Mouse (Mus musculus) heart, postnatal 4 days (tissue): ENCODE results near the gene Gm20518. TPM values are rescaled to one million over a fixed set of nuclear protein-coding genes. Genes with fewer than 3 reads are reported as not detected.

Experiments
- DNase-seq: peaks from one replicate; pipeline ENCODE4 v3.0.0; 2021
- total RNA-seq, 2 experiments: library from RNA; stranded (reverse); gene quantifications; 2 replicates each; pipeline ENCODE4 v1.2.3; 2021

The Gm20518 gene
- total RNA-seq: not detected

DNA sequence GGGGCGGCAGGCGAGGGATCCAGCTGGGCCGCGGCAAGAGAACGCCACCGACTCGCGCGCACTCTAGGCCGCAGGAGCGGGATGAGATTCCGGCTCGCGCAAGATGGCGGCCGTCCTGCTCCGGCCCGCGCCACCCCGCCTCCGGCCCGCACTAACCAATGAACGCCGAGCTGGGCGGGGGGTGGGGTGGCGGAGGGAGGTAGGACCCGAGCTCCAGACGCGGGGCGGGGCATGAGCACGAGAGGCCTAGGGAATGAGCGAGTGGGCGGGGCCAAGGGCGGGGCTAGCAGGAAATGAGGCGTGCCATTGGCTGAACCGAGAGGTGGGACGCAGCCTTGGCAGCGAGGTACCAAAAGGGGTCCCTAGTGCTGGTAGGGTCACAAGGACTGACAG, at the start of gene Gm20518:
Gm20518 (minus strand) TSS at position 105 of the 393 bp plus-strand sequence.
- DNase-seq: peak; percentile 100

DNA sequence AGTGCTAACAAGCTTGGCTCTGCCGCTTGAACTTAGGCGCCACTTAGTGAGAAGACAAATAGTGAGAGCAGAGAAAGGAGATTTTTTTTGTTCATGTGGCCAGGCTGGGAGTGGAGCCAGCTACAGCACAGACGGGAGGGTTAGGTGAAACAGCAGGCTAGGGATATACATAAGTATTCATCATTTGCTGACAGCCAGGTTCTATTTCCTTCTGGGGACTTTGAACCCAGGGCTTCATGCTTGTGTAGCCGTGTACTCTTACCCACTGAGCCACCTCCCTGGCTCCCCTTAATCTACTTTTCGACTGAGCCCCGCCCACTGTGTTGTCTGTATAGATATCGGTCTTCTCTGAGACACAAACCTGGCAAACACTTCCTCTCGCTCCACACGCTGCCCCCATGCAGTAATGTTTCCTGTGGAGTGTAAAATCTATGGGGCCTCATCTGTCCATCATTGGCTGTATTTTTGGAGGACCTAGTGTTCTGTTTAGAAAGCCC, 47.8 kb upstream of the Gm20518 start:
- no peak for DNase-seq

DNA sequence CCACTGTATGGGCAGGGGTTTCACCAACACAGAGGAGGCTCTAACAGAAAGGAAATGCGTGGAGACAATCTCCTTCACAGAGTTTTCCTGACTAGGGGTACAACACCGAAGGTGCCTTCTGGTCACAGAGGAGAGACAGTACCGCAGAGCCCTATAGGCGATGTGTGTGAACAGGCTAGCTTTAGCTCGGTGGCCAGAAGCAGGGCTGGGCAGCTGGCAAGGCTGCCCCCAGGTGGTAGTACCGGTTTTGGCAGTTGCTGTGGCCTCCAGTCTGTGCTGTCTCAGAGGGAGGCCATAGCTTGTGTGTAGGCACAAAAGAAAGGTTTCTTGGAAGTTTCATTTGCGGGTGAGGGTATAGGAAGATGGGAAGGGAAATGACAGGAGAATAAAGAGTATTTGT, 47.4 kb upstream of the Gm20518 start:
- peak; percentile 72 for DNase-seq

DNA sequence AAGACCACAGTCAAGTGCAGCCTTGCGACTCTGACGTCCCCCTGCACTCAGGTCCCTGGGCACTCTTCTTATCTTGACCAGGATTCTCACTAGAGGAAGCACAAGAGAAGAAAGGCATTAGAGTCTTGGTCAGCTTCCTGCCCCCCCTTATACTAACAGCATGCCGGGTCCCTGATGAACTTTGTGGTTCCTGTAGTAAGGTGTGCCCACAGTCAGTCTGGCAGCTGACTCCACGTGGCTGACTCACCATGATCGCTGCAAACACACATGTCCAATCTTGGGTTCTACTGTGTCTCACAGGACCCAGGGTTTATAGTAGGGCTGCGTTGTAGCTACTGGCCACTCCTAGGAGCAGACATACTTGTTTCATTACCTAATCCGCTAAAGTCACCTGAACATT, 46.7 kb upstream of the Gm20518 start:
- no peak for DNase-seq

DNA sequence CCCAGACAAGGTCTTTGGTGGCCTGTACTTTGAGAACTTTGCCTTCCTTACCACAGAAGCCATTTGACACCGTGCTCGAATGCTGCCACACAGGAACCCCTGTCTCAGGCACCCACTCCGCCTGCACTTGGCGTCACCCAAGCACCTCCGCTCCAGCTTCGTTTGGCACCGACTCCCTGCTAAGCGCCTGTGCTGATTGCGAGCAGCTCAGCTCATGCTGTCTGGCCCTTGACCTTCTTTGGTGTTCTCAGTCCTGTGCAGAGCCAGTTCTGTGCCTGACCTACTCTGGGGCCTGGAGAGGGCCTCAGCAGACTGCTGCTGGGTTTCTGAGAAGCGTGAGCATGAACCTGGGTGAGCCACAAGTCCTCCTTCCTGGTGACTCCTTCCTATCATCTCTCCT, 45.3 kb upstream of the Gm20518 start:
- no peak for DNase-seq

DNA sequence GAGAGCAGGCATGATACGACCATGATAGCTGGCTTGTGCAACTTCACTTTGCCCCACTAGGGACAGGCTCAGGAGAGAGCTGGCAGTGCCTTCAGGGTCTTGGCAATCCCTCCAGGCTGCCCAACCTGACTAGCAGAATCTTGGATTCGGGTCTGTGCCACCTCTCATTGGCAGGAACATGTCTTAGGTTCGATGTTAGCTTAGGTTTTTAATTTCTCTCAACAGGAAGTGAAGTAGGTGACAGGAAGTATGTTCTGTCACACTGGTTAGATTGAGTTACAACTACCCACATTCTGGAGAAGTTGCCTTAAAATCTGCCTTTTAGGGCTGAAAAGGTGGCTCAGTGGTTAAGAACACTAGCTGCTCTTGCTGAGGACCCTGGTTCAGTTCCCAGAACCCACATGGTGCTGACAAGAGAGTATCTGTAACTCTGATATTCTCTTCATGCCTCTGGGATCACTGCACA, 43.0 kb upstream of the Gm20518 start:
- DNase-seq: no peak

DNA sequence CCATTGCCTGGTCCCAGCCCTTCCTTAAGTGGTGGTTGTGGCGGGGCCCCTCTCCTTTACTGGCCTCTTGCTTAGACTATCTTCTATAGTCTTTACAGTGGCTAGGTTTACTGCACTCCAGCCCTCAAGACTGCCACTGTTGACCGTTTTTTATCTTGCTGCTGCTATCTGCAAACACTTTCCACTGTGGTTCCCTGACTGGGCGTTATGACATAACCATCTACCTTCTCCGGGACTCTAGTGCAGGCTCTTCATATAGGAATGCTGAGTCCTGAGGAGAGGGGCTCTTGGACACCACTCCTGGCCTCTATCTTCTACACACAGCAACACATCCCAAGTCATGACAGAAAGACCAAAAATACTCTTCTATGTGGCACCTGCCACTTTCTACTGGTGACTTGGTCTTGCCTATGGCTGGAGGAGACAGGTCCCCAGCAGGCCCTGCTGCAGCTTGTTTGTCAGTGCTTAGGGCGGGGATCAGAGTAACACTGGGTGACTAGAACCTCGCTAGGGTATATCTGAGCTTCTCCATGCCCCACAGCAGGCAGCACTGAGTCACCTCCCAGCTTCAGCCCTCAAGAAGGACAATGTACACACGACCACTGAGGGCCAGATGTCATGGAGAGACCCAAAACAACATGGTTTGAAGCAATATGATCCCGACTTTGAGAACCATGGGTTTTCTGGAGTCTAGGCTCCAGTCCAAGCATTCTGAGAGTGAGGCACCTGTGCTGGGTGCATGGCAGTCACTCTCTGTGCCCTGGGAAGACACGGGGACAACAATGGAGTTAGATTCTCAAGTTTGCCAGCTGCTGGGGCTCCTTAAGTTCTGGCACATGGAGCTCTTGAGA, 42.3 kb upstream of the Gm20518 start:
- DNase-seq: no peak

DNA sequence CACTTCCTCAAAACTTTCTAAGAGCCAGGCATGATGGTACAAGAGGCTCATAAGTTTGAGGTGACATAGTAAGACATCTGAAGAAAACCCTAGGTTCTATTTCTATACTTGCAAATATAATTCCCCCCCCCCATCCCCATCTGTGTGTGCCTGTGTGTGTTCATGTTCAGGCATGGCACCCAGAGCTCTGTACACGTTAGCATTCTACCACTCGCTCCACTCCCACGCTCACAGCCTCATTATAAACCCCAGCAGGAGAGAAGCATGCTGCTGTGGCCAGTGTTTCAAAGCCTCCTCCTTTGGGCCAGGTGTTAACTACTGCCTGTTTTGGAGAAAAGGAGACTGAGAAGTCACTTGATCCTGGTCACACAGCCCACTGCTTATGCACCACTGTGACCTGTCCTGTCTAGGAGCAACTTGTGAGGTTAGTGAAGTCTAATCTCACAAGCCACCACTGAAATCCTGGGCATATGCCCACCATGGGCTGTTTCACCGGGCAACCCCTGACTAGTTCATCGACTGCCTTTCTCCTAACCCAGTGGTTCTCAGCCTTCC, 40.5 kb upstream of the Gm20518 start:
- no peak for DNase-seq

DNA sequence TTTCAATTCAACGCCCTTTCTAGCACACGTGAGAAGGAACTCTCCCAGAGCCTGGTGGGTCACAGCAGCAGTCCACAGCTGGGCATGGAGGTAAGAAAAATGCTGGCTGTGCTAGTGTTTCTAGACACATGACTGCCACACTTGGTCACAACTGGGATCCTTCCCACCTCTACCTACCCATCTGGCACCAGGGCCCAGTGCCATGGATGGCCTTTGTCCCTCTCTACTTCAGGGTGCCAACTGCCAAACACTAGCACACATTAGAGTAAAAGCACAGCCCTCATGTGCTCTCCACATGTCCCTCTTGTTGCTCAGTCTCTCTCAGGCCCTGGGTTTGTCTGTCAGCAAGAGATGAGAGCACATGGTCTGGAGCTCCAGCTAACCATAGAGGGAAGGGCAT, 38.2 kb upstream of the Gm20518 start:
- DNase-seq: no peak

DNA sequence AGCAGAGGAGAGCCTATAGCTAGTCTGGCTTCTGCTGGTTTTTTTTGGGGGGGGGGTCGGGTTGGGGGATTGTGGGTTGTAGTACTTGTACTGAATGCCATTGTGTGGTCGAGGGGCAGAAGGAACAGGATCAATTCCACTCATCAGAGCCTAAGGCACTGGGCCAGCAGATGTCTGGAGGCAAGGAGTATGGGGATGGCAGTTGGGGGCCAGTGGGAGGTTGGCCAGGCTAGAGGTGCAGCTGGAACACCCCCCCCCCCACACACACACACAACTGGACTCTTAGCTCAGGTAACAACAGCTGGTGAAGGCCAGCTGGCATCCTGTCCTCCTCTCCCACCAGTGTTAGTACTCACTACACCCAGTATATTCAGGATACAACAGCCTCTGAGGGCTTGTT, 37.7 kb upstream of the Gm20518 start:
- no peak for DNase-seq

DNA sequence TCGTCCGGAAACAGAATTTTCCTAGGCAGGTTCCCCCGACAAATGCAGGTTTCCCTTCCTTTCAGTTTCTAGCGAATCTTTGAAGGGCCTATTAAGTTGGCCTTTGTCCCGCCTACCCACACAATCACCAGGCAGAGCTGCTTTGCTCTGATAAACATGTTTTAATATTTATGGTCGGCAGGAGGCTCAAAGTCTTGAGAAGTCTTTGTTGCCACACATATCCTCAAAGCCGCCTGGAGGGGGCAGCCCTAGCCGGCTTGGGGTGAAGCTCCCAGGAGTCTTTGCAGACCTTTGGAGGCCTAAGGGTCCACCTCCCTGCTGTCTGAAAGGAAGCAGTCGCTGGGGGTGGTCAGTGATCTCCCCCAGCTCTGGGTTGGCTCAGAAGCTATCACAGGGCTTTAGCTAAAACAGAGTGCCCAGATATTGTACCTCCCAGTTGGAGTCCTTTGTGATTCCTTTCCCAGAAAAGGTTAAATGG, 37.2 kb upstream of the Gm20518 start:
- DNase-seq: peak; percentile 81

DNA sequence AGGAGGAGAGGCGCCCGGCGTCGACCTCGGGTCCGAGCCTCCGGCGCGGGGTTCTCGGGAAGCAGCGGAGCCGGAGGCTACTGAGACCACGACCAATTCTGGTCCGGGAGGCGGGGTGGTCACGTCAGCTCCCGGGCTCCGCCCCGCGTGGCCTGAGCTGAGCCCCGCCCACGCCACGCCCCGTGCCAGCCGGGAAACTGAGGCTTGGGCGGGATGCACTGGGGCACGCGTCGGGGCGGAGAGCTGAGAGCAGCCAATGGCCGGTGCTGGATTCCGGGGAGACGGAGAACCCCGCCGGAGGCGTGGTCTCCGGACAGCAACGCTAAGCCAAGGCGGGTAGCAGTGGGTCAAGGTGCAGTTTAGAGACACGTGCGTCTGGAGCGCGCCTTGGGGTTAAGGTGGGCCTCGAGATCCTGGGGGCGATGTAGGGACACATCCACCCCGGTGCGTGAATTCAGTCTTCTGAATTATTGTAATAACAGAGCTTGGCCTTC, 36.7 kb upstream of the Gm20518 start, which contains the start of gene Slc25a1:
Slc25a1 (minus strand) TSS at position 133 of the 494 bp plus-strand sequence.
- peak; percentile 70 for DNase-seq

DNA sequence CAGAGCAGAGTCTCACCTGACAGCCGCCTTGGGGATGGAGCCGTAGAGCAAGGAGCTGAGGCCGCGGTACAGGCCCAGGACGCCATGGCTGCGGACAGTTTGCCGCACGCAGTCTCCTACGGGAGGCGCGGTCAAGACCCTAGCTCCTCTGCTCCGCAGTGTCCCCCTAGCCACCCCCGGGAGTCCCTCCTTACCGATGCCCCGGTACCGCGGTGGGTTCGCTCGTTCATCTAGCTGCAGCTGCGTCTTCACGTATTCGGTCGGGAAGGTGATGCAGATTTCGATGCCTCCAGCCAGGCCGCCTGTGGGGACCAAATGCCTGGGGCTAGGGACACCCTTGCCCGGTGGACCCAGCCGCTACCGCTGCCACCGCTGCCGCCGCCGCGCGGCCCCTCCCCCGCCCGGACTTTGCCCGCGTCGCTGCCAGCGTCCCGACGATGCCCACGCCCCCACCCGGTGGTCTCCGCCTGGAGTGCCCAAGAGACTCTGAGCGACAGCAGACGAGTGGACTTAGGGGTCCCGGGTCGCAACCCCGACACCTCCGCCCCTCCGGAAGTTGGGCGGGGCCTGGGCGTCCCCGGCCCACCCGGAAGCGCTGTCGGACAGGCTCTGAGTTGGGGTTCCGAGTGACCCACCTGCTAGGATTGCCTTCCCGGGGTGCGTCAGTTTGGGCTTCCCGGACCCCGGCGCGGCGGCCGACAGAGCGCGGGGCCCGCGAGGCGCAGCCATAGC, 36.0 kb upstream of the Gm20518 start:
- peak; percentile 52 for DNase-seq

DNA sequence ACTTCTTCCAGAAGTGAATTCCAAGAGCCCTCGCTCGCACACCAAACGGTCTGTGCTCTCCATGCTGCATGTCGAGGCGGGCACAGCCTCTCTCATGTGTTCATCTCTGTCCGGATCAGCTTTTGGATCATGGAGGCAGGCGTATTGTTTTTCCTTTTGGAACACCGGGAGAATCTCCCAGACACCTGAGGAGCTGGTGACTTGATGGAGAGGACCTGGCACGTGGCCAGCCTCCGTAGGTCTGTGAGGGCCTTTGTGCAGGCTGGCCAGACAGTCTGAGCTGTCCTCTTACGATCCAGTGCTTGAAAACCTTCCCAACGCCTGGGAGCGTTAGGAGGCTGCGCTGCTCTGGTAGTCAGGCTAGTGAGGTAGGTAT, 30.7 kb upstream of the Gm20518 start:
- no peak for DNase-seq

DNA sequence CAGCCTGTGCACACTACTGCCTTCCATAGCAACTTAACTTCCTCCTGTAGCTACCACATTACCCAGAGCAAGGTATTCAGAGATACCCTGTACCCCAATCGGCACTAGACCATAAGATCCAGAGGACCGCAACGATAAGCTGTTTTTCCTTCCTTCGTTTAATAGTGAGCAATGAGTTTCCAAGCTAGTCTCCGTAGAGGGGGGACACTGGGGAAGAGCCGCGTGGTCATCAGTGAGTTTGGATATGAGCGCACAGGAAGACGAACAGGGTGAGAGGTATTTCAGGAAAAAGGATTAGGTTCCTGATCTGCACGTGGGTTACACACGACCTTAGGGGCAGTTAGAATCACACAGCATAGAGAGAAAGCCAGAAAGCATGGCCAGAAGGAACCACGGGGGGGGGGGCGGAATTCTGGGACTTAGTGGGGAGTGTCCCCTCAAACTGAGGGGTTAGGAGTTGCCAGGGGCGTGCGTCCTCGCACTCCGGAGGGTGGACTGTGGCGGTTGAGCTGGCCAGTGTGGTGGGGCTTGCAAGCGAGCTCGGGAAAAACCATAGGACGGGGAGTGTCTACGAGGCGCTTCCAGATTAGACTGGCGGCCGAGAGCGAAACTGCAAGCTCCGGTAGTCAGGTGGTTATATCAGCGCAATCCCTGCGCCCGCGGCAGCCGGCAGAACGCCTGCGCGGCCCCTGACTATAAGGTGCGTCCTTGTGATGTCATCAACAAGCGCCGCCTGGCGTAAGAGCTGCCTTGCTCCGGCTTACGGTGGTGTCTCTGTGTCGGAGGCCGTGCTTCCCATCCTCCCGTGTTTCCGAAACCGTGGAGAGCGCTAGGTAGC, 30.1 kb upstream of the Gm20518 start:
- peak; percentile 96 for DNase-seq

DNA sequence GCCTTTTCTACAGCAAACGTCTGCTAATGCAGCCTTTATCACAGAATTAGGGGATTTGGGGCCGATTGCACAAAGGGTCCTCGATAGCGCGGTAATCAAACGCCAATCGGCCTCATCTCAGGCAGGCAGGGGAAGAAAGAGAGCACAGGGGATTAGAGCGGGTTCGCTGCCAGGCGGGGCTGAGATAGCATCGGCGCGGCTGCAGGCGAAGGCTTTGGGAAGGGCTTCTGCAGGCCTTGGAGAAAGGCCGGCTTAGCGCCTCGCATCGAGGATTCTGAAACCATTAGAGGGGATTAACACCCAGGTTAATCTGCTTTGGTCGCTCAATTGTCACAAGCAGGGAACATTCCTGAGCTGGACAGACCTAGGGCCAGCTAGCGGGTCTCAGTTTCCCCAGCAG, 29.1 kb upstream of the Gm20518 start:
- no peak for DNase-seq

DNA sequence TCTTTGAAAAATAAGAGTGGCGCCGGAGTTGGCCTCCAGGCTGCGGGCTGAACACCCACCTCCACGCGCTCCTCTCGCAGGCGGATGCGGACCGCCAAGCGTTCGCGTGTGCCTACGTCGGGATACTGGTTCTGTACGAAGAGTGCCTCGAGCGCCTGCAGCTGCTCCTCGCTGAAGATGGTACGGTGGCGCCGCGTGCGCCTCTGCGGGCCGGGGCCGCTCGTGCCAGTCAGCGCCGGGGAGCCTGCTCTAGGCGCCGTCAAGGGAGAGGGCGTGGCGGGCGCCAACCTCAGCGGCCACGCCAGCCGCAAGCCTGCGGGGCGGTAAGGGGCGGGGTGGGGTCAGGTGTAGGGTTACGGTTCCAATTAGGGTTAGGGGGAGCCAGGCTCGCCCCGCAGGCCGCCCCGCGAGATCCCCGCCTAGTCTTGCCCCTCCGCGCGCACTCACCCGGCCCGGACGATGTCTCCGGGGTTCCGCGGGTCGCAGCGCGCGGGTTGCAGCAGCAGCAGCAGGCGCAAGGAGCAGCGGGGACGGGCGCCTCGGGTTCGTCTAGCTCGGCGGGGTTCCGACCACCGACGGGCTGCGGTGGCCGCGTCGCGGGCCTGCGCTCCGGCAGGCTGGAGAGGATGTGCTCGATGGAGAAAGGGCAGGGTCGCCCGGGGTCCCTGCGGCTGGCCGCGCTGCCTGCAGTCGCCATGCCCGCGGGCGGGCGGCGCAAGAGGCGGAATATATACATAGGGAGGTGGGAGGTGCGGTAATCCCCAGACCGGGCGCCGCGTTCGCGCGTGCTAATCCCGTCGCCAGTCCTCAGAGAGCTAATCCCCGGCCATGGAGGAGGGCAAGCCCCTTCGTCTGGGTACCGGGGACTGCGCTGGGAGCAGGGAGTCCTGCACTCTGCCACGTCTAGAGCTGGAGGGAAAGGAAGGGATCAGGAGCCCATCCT, 23.1 kb upstream of the Gm20518 start, which contains the start of gene Gsc2:
Gsc2 (minus strand) TSS at position 753 of the 943 bp plus-strand sequence.
- peak; percentile 22 for DNase-seq

DNA sequence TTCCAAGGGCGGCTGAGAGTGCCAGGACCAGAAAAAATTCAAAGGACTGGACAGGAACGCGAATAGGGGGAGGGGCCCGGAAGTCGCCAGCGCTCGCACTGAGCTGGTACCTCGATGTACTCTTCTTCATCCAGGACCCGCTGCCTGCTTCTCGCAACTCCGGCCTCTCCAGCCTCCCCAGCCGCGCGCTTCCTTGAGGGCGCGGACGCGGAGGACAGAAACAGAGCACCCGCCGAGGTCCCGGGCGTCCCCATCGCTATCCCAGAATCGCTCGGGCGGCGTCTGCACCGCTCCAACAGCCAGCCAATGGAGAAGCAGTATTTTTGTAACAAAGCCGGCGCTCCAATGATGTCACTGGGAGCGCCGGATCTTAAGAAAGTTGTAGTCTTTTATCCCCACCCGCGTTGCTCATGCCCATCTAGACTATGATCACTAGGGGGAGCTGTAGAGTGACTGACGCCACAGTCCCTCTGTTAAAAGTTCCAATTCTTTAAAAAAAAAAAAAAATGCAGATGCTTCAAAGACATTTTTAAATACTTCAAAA, 19.7 kb upstream of the Gm20518 start, which contains the start of gene Ess2:
Ess2 (minus strand) TSS at position 297 of the 544 bp plus-strand sequence.
- DNase-seq: peak; percentile 90

DNA sequence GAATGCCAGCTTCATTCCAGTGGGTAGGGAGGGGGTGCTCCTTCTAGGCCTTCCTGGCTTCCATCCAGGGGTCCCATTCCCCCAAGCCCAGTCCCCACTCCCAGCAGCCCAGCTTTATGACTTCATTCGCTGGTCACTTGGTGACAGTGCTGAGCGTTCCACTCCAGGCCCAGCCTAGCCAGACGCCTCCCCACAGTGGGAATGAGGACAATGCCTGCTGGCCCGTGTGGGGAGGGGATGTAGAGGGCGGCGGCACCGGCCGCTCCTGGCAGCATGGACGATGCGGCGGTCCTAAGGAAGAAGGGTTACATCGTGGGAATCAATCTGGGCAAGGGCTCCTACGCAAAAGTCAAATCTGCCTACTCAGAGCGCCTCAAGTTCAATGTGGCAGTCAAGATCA, 7.0 kb upstream of the Gm20518 start, which contains the start of the genes Dgcr2 and Tssk2:
Dgcr2 (minus strand) TSS at position 101 of the 400 bp plus-strand sequence.
Tssk2 (plus strand) TSS at position 176 of the 400 bp plus-strand sequence.
- no peak for DNase-seq

DNA sequence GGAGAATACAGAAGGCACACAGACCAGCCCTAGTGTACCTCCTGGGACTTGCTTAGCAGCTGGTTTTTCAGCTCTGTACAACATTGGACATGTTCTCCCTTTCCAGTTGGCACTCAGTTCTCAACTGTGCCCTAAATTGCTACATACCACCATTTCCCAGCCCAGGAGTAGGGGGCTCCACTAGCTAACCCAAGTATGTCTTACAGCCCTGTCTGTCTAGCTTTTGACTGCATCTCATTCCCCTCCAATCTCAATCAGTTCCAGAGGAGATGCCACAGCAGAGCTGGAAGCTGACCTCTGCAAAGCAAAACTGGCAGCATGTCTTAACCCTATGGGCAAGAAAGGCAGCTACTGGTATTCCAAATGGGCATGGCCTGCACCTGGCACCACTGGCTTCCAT, 4.6 kb upstream of the Gm20518 start:
- DNase-seq: no peak
